Mouse (Mus musculus) ES-E14 (cell line): ENCODE measurements around the gene Gm15294.

Experiments
- CHD2 ChIP-seq: IDR thresholded peaks from 2 replicates; pipeline ENCODE4 v1.6.1; 2014; ENCODE audit warnings: mild to moderate bottlenecking, low read depth, low read length, inconsistent platforms
- HCFC1 ChIP-seq: IDR thresholded peaks from 2 replicates; pipeline ENCODE4 v1.6.1; 2012; ENCODE audit warnings: low read length, inconsistent platforms, borderline replicate concordance; ENCODE audit not compliant: insufficient read depth
- MAFK ChIP-seq: IDR thresholded peaks from 2 replicates; pipeline ENCODE4 v1.6.1; 2014; ENCODE audit warnings: mild to moderate bottlenecking, low read depth, low read length, inconsistent platforms; ENCODE audit not compliant: insufficient read depth
- ZNF384 ChIP-seq: IDR thresholded peaks from 2 replicates; pipeline ENCODE4 v1.6.1; 2012; ENCODE audit warnings: low read depth, low read length, inconsistent platforms

DNA sequence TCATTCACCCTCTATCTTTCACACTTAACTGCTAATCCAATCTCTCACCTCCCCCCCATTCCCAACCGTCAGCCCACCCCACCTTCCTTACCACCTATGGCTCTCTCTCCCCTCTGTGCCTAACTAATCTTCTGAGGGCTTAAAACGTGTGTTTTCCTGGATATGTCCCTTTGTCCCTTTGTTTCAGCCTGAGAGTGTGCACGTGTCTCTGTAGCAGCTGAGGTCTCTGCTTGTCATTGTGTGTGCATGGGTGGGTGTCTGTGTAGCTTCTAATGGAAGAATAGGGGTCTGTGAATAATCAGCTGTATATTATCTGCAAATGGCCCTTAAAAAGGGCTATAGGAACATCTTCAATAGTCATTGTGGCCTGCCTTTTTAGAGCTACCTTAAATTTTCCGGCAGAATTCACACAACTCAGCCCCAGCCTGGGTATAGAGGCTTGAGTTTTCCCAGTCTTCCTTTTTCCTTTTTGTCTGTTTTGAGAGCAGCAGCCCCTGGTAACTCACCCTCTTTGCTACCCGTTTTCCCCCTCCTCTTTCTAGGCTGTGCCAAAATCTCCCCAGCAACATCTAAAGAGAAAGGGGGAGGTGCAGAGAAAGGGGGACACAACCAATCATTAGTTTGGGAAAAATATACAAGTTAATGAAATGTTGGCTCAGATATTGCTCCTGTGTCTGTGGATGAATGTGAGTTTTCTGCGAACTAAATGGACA lies 19.2 kb downstream of the Gm15294 start:
- TF ChIP-seq ZNF384 (no peak), CHD2 (no peak), MAFK (no peak), HCFC1 (no peak)
